Mouse (Mus musculus) embryonic facial prominence, embryonic 13.5 days (tissue): ENCODE results near the gene Fcrl6. TPM values are rescaled to one million over a fixed set of nuclear protein-coding genes. Genes with fewer than 3 reads are reported as not detected.

Experiments
- ATAC-seq: fragments of 200-750 bp; cut with Nextera tagmentation; 2 replicates; pipeline ENCODE4 v1.8.0; 2017; ENCODE audit warnings: low read depth; ENCODE audit not compliant: insufficient number of reproducible peaks, insufficient read depth, low FRiP score, low TSS enrichment
- H3K27ac ChIP-seq: fragments of 300-500 bp; sonication (generic); 2 replicates; pipeline ENCODE4 v1.5.1; 2015; ENCODE audit warnings: moderate library complexity, mild to moderate bottlenecking, inconsistent platforms
- H3K27me3 ChIP-seq: fragments of 300-500 bp; sonication (generic); 2 replicates; pipeline ENCODE4 v1.6.1; 2015; ENCODE audit warnings: mild to moderate bottlenecking, inconsistent platforms
- H3K36me3 ChIP-seq: fragments of 300-500 bp; sonication (generic); 2 replicates; pipeline ENCODE4 v1.6.1; 2015; ENCODE audit warnings: mild to moderate bottlenecking, inconsistent platforms
- H3K4me1 ChIP-seq: fragments of 300-500 bp; sonication (generic); 2 replicates; pipeline ENCODE4 v1.6.1; 2015; ENCODE audit warnings: inconsistent platforms
- H3K4me2 ChIP-seq: fragments of 300-500 bp; sonication (generic); 2 replicates; pipeline ENCODE4 v1.6.1; 2015; ENCODE audit warnings: moderate library complexity, mild to moderate bottlenecking, inconsistent platforms
- H3K4me3 ChIP-seq: fragments of 300-500 bp; sonication (generic); 2 replicates; pipeline ENCODE4 v1.5.1; 2015; ENCODE audit warnings: mild to moderate bottlenecking, inconsistent platforms
- H3K9ac ChIP-seq: fragments of 300-500 bp; sonication (generic); 2 replicates; pipeline ENCODE4 v1.6.1; 2015; ENCODE audit warnings: mild to moderate bottlenecking, inconsistent platforms
- H3K9me3 ChIP-seq: fragments of 300-500 bp; sonication (generic); 2 replicates; pipeline ENCODE4 v1.6.1; 2016; ENCODE audit warnings: inconsistent platforms
- WGBS: fragments of 180-500 bp; shearing (Covaris S2); methylation state at CpG from one replicate; pipeline ENCODE4 v1.1.7; 2015; ENCODE audit warnings: mixed read lengths; 5-methylcytosine and 5-hydroxymethylcytosine counted together
- polyA plus RNA-seq: library from polyadenylated mRNA; unstranded; fragments of >200 nt; fragmentation: Nextera tagmentation; extraction: Ambion mirVana; gene quantifications from 2 replicates; pipeline ENCODE4 v1.2.1, GENCODE M21; 2015

Gene Fcrl6
- polyA plus RNA-seq, 1 experiment from 2014 or later: 0.74 TPM

DNA sequence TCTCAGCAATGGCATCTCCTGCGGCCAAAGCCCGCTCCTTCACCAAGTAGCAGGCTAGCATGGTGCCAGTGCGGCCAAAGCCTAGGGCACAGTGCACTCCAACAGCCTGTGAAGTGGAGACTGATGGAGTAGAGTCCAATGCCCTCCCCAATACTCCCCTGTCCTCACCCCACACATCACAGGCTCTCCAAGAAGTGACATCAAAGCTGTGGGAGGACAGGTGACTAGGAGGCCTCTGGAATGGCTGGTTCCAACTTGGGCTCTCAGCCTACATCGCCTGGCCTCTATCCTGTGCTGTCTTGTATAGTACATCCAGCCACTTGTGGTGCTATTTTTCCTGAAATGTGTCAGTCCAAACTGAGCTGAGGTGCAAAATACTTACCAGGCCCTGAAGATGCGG, 29.4 kb upstream of the Fcrl6 start:
- peaks cover 13% of the 10 kb centered on the region for H3K4me1 ChIP-seq
- no peak overlapping the region for H3K4me3 ChIP-seq
- no peaks in the 10 kb centered on the region for H3K27me3 ChIP-seq
- no peak for ATAC-seq
- H3K36me3 ChIP-seq: no peaks in the 10 kb centered on the region
- H3K9me3 ChIP-seq: no peaks in the 10 kb centered on the region
- H3K9ac ChIP-seq: no peak overlapping the region
- H3K4me2 ChIP-seq: no peak overlapping the region
- no peak overlapping the region for H3K27ac ChIP-seq
- 87% methylated on average over 5 of the region's 5 CpGs for WGBS

DNA sequence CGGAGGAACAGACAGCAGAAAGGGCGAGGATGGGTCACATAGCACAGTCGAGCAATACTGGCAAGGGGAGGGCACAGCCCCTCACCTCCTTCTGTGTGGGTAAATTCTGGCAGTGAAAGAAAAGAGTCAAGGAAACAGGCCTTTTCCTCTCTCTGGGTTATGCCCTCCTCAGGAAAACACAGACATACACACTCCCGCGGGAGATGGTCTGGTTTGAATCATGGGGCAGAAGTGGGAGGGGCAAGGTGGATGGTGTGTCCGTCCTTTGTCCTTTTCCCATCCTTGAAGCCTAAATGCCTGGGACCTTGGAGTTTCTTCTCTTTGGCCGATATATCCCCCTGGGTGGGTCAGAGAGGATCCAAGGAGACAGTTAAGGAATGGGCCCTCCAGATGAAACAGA, 27.5 kb upstream of the Fcrl6 start:
- H3K4me3 ChIP-seq: no peak overlapping the region
- 0 out of 2 replicates have a peak overlapping the region, but pooled peaks have one; percentile 28 for H3K27ac ChIP-seq
- no peaks in the 10 kb centered on the region for H3K36me3 ChIP-seq
- H3K4me1 ChIP-seq: peaks cover 13% of the 10 kb centered on the region
- no peak overlapping the region for H3K9ac ChIP-seq
- WGBS: 18% methylated on average over 7 of the region's 7 CpGs
- no peak for ATAC-seq
- H3K9me3 ChIP-seq: no peaks in the 10 kb centered on the region
- no peak overlapping the region for H3K4me2 ChIP-seq
- no peaks in the 10 kb centered on the region for H3K27me3 ChIP-seq

DNA sequence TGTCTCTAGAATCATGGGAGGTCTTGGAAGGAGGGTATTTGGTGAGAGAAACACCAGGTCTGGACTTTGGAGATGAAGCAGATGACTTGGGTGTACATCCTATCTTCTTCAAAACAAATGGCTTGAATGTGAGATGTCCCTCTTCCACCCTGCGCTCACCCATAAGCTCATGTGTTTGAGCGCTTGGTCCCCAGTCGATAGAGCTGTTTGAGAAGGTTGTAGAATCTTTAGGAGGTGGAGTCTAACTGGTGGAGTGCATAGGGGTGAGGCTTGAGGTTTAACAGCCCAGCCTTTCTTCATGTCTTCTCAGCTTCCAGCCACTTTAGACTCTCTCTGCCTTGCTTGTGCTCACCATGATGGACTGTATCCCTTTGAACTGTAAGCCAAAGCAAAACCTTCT, 24.0 kb upstream of the Fcrl6 start:
- ATAC-seq: no peak
- Histone ChIP-seq H3K4me2 (no peak overlapping the region), H3K36me3 (no peaks in the 10 kb centered on the region), H3K27ac (no peak overlapping the region), H3K9me3 (no peaks in the 10 kb centered on the region), H3K4me3 (no peak overlapping the region), H3K9ac (no peak overlapping the region), H3K4me1 (peaks cover 13% of the 10 kb centered on the region), H3K27me3 (no peaks in the 10 kb centered on the region)
- WGBS: 93% methylated on average over 3 of the region's 3 CpGs

DNA sequence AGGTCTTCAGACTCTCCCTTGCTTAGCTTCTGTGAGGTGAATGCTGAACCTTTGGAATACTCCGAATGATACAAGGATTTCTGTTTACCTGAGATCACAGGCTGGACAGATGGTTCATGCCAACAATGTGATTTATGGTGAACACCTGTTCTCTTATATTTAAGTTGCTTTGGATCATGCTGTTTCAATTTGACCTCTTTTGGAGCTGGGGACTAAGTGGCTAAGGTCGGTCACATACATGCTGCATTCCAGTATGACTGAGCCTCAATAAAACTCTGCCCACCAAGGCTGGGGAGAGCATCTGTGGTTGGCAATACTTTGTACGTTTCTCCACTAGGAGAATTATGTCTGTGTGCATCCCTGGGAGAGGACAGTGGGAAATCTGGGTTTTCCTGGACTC, 21.7 kb upstream of the Fcrl6 start:
- H3K36me3 ChIP-seq: no peaks in the 10 kb centered on the region
- 81% methylated on average over 3 of the region's 3 CpGs for WGBS

DNA sequence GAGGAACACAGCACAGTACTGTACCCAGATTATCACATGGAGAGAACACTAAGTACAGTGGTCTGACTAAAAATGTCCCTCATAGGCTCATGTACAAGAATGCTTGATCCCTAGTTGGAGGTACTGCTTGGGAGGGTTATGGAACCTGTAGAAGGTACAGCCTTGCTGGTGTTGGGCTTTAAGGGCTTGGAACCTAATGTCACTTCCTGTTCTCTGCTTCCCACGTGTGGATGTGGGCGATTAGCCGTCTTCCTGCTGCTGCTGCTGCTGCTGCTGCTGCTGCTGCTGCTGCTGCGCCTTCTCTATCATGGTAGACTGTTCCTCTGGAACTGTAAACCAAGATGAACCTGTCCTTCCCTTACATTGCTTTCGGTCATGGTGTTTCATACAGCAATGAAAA, 21.2 kb upstream of the Fcrl6 start:
- Histone ChIP-seq H3K4me2 (no peak overlapping the region), H3K36me3 (no peaks in the 10 kb centered on the region), H3K9me3 (no peaks in the 10 kb centered on the region), H3K27me3 (peaks cover 7% of the 10 kb centered on the region; the same call in 1 of the 2 replicates), H3K27ac (no peak overlapping the region), H3K4me3 (no peak overlapping the region), H3K9ac (no peak overlapping the region), H3K4me1 (no peaks in the 10 kb centered on the region)
- no peak for ATAC-seq
- WGBS: 62% methylated on average over 5 of the region's 5 CpGs

More for the DNA sequence above, 21.7 kb upstream of the Fcrl6 start:
- no peaks in the 10 kb centered on the region for H3K9me3 ChIP-seq
- ATAC-seq: no peak
- H3K4me1 ChIP-seq: no peaks in the 10 kb centered on the region
- no peak overlapping the region for H3K9ac ChIP-seq
- no peak overlapping the region for H3K4me2 ChIP-seq
- no peak overlapping the region for H3K4me3 ChIP-seq
- H3K27me3 ChIP-seq: peaks cover 7% of the 10 kb centered on the region; the same call in 1 of the 2 replicates
- H3K27ac ChIP-seq: no peak overlapping the region

DNA sequence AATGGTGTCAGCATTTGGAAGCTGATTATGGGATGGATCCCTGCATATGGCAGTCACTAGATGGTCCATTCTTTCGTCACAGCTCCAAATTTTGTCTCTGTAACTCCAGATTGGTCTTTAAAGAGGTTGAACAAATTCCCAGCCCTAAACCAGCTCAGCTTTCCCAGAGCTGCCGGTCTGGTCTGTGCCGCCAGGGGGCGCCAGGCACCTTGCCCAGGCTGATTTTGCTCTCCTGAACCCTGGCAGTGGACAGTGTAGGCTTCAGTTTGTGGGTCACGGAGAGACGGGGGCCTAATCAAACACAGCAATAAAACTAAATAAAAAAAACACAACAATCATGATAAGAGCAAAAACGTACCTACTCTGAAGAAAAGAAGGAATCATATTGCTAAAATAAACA, 16.9 kb upstream of the Fcrl6 start:
- no peak overlapping the region for H3K4me3 ChIP-seq
- ATAC-seq: no peak
- peaks cover 7% of the 10 kb centered on the region; the same call in 1 of the 2 replicates for H3K27me3 ChIP-seq
- 18% methylated on average over 7 of the region's 7 CpGs for WGBS
- no peaks in the 10 kb centered on the region for H3K36me3 ChIP-seq
- no peaks in the 10 kb centered on the region for H3K9me3 ChIP-seq
- no peak overlapping the region for H3K9ac ChIP-seq
- no peak overlapping the region for H3K4me2 ChIP-seq
- no peak overlapping the region for H3K27ac ChIP-seq
- peaks cover 22% of the 10 kb centered on the region for H3K4me1 ChIP-seq

DNA sequence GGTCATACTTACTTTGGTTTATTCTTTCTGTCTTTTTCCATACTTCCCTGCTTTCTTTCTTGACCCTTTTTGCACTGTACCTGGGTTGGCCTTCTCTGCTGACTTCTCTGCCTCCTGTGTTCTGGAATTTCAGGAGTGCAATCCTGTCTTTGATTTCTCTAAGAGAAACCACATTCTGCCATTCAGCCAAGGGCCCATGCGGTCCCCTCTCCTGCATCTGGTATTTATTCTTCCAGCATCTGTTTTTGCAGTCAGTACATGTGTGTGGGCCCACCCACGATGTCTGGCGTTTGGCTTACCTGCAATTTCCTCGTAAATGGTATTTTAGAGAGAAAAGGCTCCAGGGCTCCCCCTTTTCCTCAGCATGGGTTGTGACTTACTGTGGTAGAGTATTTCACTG, 15.8 kb upstream of the Fcrl6 start:
- Histone ChIP-seq H3K27ac (peak overlapping the region; percentile 36), H3K4me1 (peaks cover 22% of the 10 kb centered on the region), H3K4me2 (peak overlapping the region; percentile 66; the same call in 1 of the 2 replicates), H3K9ac (no peak overlapping the region), H3K27me3 (peaks cover 7% of the 10 kb centered on the region; the same call in 1 of the 2 replicates), H3K36me3 (no peaks in the 10 kb centered on the region), H3K4me3 (no peak overlapping the region), H3K9me3 (no peaks in the 10 kb centered on the region)
- peak; percentile 71; the same call in 1 of the 2 replicates for ATAC-seq
- 14% methylated on average over 4 of the region's 4 CpGs for WGBS

DNA sequence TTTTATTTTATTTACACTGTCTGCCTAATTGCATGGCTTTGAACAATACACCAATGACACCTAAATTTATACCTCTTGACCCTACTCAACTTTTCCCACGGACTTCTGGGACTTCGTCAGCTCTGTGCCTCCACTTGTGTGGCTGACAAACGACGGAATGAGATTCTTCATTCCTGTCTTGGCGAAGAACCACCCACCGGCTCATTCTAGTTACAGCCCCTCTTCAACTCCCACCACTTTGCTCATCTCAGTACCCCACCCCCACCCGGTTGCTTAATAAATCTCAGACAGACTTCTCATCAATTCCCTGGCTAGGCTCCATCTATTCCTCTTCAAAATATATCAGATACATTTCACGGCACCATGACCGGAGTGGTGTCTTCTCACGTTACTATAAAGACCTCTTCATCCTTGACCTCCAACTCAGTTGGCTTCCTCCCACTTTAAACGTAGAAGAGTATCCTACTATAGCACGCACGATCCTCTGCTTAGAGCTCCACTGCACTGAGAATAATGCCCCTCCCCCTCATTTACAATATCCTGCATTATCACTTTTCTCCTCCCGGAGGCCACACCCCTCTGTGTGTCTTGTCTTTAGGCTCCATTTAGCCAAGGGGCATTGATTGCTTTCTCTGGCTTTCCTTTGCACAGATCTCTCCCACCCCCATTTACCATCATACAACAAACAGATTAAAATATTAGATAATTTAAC, 15.2 kb upstream of the Fcrl6 start:
- H3K4me2 ChIP-seq: peak overlapping the region; percentile 66
- ATAC-seq: no peak
- peaks cover 7% of the 10 kb centered on the region; the same call in 1 of the 2 replicates for H3K27me3 ChIP-seq
- H3K27ac ChIP-seq: peak overlapping the region; percentile 36
- no peaks in the 10 kb centered on the region for H3K36me3 ChIP-seq
- WGBS: 14% methylated on average over 14 of the region's 14 CpGs
- H3K9me3 ChIP-seq: no peaks in the 10 kb centered on the region
- H3K4me1 ChIP-seq: peaks cover 22% of the 10 kb centered on the region
- H3K9ac ChIP-seq: no peak overlapping the region
- peak overlapping the region; percentile 36 for H3K4me3 ChIP-seq

DNA sequence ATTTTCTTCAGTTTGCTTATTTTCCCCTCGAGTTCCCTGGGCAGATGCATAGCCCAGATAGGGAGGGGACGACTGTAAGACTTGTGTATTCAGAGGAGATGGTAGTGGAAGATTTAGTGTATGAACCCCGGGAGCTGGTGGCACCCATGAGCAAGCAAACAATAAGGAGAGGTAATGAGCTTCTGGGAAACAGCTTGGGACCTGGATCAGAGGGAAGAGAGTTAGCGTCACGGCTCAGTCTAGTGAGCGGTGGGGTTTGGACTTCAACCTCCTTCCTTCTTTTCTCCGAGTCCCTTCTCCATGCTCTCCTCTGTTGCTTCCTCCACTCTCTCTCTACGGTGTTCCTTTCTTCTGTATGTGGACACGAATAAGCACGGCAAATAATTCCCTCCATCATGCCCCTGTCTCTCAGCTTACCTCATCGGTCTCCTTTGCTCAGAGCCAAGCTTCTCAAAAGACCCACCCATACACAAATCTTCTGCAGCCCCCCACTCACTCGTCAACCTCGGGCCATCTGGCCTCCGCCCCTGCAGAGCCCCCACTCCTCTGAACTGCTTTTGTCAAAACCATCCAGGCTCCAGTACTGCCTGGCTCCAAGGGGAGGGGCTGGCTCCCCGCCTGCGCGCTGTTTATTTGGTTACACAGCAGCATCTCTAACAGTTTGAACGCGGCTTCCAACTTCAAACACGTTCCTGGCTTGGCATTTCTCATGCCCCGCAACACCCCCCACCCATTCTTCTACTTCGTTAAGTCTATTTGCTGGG, 14.4 kb upstream of the Fcrl6 start:
- H3K27me3 ChIP-seq: peaks cover 7% of the 10 kb centered on the region; the same call in 1 of the 2 replicates
- H3K4me2 ChIP-seq: peak overlapping the region; percentile 66
- no peak; the same call in 1 of the 2 replicates for ATAC-seq
- peak overlapping the region; percentile 44 for H3K9ac ChIP-seq
- 12% methylated on average over 22 of the region's 22 CpGs for WGBS
- no peaks in the 10 kb centered on the region for H3K36me3 ChIP-seq
- peak overlapping the region; percentile 36 for H3K4me3 ChIP-seq
- H3K9me3 ChIP-seq: no peaks in the 10 kb centered on the region
- peaks cover 22% of the 10 kb centered on the region for H3K4me1 ChIP-seq
- H3K27ac ChIP-seq: peak overlapping the region; percentile 56

DNA sequence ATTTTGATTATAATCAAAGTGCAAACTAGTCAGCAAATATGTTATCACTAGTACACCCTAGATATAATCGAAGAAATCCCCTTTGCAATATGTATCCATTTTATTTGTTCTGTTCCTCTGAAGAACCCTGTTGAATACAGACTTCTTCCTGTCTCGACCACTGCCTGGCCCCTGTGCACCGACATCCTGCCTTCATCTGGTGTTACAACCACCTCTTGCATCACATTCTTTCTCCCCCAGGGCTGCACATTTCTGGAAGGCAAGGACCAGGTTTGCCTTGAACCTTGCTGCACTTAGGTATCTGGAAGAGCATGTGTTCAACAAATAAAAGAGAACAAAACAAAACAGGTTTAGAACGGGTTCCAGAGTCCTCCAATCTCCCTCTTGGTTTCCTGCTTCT, 13.1 kb upstream of the Fcrl6 start:
- H3K4me3 ChIP-seq: no peak overlapping the region
- H3K4me2 ChIP-seq: no peak overlapping the region
- no peaks in the 10 kb centered on the region for H3K36me3 ChIP-seq
- ATAC-seq: no peak
- H3K4me1 ChIP-seq: peaks cover 22% of the 10 kb centered on the region
- WGBS: 64% methylated on average over 4 of the region's 4 CpGs
- H3K9ac ChIP-seq: no peak overlapping the region
- peaks cover under 1% of the 10 kb centered on the region; the same call in 1 of the 2 replicates for H3K27me3 ChIP-seq
- H3K9me3 ChIP-seq: no peaks in the 10 kb centered on the region
- no peak overlapping the region for H3K27ac ChIP-seq

DNA sequence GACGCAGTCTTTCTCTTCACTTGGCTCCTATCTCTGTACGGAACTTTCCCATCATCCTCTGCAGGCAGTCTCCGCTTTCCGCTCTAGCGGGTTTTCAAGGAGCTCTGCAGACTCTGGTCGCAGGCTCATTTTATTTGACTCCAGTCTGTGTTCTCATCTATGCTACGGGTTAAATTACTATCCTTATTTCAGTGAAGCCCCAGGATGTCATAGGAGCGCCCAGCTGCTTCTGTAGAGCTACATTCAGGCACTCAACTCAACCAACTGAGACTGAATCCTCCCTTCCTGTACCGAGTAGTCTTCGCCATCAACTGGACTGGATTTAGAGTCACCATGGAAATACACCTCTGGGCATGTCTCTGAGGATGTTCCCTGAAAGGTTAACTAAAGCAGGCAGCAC, 12.3 kb upstream of the Fcrl6 start:
- WGBS: 82% methylated on average over 10 of the region's 10 CpGs
- Histone ChIP-seq H3K4me3 (no peak overlapping the region), H3K27ac (no peak overlapping the region), H3K9ac (no peak overlapping the region), H3K36me3 (no peaks in the 10 kb centered on the region), H3K4me1 (peaks cover 22% of the 10 kb centered on the region), H3K27me3 (no peaks in the 10 kb centered on the region), H3K9me3 (no peaks in the 10 kb centered on the region), H3K4me2 (no peak overlapping the region)
- ATAC-seq: no peak

DNA sequence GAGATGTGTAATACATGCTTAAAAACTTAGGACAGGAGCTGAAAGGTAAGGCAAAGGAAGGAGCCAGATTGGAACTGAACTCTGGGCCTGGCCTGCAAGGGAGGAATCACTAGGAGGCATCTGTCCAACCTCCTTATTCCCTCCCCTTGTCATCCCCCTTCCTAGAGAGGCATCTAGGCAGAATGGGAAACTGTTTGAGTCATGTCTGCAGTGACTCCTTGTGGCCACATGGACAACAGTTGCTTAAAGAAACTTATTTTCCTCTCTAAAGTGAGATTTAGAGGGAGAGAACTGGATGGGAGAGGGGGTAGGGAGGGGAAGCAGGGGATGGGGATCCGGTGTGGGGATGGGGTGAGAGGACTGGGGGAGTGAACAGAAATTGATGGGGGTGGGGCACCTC, 10.4 kb upstream of the Fcrl6 start:
- ATAC-seq: no peak
- no peak overlapping the region for H3K4me3 ChIP-seq

More for the DNA sequence above, 10.4 kb upstream of the Fcrl6 start:
- H3K36me3 ChIP-seq: no peaks in the 10 kb centered on the region
- WGBS: 52% methylated on average over 1 of the region's 1 CpGs
- H3K4me2 ChIP-seq: no peak overlapping the region
- no peaks in the 10 kb centered on the region for H3K9me3 ChIP-seq
- H3K27ac ChIP-seq: no peak overlapping the region
- H3K4me1 ChIP-seq: peaks cover 14% of the 10 kb centered on the region
- no peak overlapping the region for H3K9ac ChIP-seq
- H3K27me3 ChIP-seq: no peaks in the 10 kb centered on the region
